In the genomic region with DNA sequence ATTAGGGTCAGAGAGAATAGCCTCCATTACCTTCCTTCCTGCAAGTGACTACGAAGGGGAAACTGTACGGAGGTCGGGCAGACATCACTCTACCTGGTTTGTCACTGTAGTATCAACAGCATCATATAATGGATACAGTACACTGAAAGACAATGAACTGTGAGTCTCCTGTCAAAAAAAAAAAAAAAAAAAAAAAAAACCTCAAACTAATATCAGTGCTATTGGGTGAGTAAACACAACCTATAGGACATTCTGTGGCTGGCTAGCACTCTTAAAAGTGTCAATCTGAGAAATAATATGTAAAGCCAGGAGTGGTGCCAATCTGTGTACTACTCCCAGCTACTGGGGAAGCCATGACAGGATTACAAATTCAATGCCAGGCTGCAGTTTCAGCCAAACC, we compare ENCODE assay signal across 27 mouse cellular contexts. TPM values are rescaled to one million over a fixed set of nuclear protein-coding genes. Genes with fewer than 3 reads are reported as not detected.
"Had no signal": no experiment of that assay in that cellular context is flagged by ENCODE, and none has a peak within 500 bp of the region (broad histone marks: within the 10 kb centered on the region; RNA-seq: fewer than 3 reads in every experiment).

No protein-coding gene starts in this region.

- H3K27me3 ChIP-seq: heart, embryonic 13.5 days; heart, embryonic 15.5 days; hindbrain, embryonic 12.5 days; intestine, embryonic 15.5 days; limb, embryonic 12.5 days; liver, embryonic 13.5 days; liver, embryonic 15.5 days had no signal

- H3K4me1 ChIP-seq: heart, embryonic 13.5 days; heart, embryonic 15.5 days; hindbrain, embryonic 10.5 days; hindbrain, embryonic 12.5 days; limb, embryonic 12.5 days had no signal

- H3K4me3 ChIP-seq: heart, embryonic 13.5 days; heart, embryonic 15.5 days; hindbrain, embryonic 10.5 days; hindbrain, embryonic 12.5 days; intestine, embryonic 15.5 days; layer of hippocampus, adult 2 months; left cerebral cortex, adult 2 months; limb, embryonic 10.5 days; limb, embryonic 12.5 days; liver, embryonic 13.5 days; liver, embryonic 15.5 days had no signal

- ATAC-seq: hindbrain, embryonic 16.5 days; inflammation-experienced regulatory T-cells, adult 6 months; intestine, embryonic 15.5 days; intestine, postnatal 0 days had no signal

- H3K27ac ChIP-seq: heart, embryonic 13.5 days; heart, embryonic 15.5 days; hindbrain, embryonic 10.5 days; hindbrain, embryonic 12.5 days; hindbrain, embryonic 14.5 days; intestine, embryonic 15.5 days; layer of hippocampus, adult 2 months; left cerebral cortex, adult 2 months; limb, embryonic 10.5 days; limb, embryonic 12.5 days; liver, embryonic 13.5 days; liver, embryonic 15.5 days had no signal

- H3K9me3 ChIP-seq: heart, embryonic 13.5 days; heart, embryonic 15.5 days; hindbrain, embryonic 10.5 days; hindbrain, embryonic 12.5 days; intestine, embryonic 15.5 days; limb, embryonic 10.5 days; limb, embryonic 12.5 days; liver, embryonic 13.5 days; liver, embryonic 15.5 days had no signal

- DNase-seq: gastrocnemius, postnatal 14 days; gastrocnemius, postnatal 36 days; heart, adult 11 months; heart, postnatal 4 days; kidney, adult 18-20 months; kidney, adult 8-10 months; kidney, postnatal 10 days; kidney, postnatal 25 days; kidney, postnatal 4 days; liver; liver, embryonic 13.5 days had no signal

- H3K4me2 ChIP-seq: heart, embryonic 11.5 days; heart, embryonic 13.5 days; heart, embryonic 15.5 days; hindbrain, embryonic 12.5 days; hindbrain, embryonic 14.5 days; intestine, embryonic 15.5 days; limb, embryonic 12.5 days; liver, embryonic 11.5 days; liver, embryonic 13.5 days; liver, embryonic 15.5 days had no signal

- H3K9ac ChIP-seq: heart, embryonic 13.5 days; heart, embryonic 15.5 days; hindbrain, embryonic 12.5 days; hindbrain, embryonic 14.5 days; intestine, embryonic 15.5 days; limb, embryonic 12.5 days; liver, embryonic 13.5 days; liver, embryonic 15.5 days had no signal

RNA-seq across cellular contexts. Expression of gene Oprd1, which starts 38.9 kb away (rescaled TPM):
- total RNA-seq: gastrocnemius, postnatal 36 days had no signal
- polyA plus RNA-seq: inflammation-experienced regulatory T-cells, adult 6 months; liver, embryonic 15.5 days had no signal
